Mouse (Mus musculus): ENCODE results near the gene Slit3.

Slit3 gene

GRCm38 (mm10) chr11:35454781-35455180 lies 333.8 kb downstream of the Slit3 start:
- no peak for DNase-seq (ENCODE audit: low spot score in 2 of 2)

DNA sequence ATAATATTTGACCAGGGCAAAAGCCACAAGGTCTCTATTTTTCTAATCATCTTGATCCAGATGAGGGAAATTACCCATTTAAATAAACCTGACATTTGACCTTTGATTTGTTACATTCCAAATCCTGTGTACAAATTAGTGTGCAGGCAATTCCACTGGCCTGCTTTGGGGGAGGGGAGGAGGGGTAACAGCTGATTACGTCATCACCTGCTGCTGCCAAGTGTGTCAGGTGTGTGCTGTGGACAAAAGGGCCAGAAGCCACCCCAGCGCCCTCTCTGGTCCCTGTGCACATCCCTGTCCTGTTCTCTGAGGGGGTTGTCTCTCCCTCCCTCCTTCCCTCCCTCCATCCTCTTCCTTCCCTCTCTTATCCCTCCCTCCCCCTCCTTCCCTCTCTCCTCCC lies 337.0 kb downstream of the Slit3 start:
- no peak for DNase-seq (ENCODE audit: low spot score in 2 of 2)

- no peak for DNase-seq (ENCODE audit: low spot score in 2 of 2)
These were observed 345.7 kb downstream of the Slit3 start for GRCm38 (mm10) chr11:35466701-35467100.

- no peak for DNase-seq (ENCODE audit: low spot score in 2 of 2)
These were observed 347.8 kb downstream of the Slit3 start for GRCm38 (mm10) chr11:35468847-35469246.

GRCm38 (mm10) chr11:35469940-35470339 lies 348.9 kb downstream of the Slit3 start:
- DNase-seq (ENCODE audit: low spot score in 2 of 2): no peak

DNA sequence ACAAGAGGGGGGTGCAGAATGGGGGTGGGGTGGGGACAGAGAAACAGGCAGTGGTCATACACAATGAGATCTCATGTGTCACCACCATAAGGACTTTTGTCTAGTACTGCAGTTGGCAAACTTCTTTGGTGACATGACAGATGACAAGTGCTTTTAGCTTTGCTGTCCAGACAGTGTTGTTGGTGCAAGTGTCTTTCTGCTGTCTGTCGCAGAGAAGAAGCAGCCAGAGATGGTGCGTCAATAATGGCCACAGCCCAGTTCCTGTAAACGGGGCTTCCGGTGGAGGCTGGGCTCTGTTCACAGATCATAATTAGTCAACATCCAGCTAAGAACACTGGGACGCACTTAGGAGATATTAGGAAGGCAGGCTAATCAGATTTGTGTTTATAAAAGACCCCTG lies 349.8 kb downstream of the Slit3 start:
- no peak for DNase-seq (ENCODE audit: low spot score in 2 of 2)

DNA sequence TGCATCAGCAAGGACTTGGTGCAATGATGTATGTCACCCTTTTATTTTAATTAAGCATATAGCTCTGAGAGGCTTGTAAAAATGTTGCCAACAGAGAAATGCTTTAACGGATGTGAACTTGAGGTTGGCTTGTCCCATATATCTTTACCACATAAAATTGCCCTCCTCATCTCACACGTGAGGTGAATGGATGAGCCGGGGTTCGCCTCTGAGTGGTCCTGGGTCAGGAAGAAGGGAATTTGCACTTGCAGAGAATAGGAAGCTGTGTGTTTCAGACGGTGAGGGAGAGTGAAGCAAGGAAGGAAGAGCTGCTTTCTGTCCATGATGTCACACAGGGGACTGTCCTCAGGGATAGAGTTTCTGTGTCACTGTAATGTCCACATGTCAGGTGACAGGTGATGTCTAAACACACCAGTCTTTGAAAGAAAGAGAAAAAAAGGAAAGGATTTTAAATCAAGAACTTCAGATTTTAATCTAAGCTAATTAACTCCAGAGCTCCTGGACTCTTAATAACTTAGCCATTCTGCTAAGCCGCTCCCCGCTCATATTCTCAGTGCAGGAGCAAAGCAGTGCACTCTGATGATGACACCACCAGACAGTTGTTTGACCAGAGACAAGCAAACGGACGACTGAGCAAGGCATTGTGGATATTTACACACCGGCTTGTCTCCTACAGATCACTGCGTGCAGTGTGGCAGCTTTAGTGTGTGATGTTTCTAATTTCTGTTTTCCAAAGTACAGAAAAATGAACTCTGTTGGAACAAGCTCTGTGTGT lies 352.0 kb downstream of the Slit3 start:
- DNase-seq (ENCODE audit: low spot score in 2 of 2): no peak

- DNase-seq (ENCODE audit: low spot score in 2 of 2): no peak
These were observed 352.6 kb downstream of the Slit3 start for GRCm38 (mm10) chr11:35473617-35473996.

- no peak for DNase-seq (ENCODE audit: low spot score in 2 of 2)
These were observed 359.1 kb downstream of the Slit3 start for GRCm38 (mm10) chr11:35480146-35480545.

GRCm38 (mm10) chr11:35481611-35482363 lies 360.8 kb downstream of the Slit3 start:
- no peak for DNase-seq (ENCODE audit: low spot score in 2 of 2)

DNA sequence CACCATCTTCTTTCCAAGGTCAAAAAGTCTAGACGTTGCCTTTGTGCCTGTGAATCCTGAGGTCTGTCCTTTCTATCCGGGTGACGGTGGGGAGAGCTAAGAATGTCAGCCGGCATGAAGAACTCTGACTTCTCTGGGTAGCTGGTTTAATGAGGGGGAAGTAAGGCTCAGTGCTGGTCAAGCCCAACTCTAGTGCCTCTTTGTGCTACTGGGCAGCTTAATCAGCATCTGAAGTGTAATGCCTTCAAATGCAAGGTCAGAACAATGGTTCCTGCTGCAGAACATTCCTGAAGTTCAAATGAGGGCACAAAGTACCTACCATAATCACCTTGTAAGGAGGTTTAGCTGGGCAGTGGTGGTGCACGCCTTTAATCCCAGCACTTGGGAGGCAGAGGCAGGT lies 366.9 kb downstream of the Slit3 start:
- DNase-seq (ENCODE audit: low spot score in 2 of 2): no peak

- no peak for DNase-seq (ENCODE audit: low spot score in 2 of 2)
These were observed 370.7 kb downstream of the Slit3 start for GRCm38 (mm10) chr11:35491701-35492100.

DNA sequence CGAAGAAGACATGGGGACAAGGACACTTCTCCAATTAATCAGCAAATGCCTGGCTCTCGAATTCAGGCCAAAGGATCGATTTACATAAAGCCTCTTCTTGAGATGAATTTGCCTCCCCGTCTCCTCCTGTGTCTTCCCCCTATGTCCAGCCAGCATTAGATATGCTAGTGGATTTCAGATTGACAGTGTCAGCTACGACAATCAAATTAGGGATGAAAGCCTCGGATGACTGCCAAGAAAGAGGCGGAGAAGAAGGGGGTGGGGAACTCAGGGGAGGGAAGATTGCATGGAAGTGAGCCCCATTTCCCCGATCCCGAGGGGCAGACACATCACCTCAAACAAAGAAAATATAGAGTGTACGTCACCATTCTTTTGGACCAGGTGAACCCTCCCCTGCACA lies 375.9 kb downstream of the Slit3 start:
- no peak for DNase-seq (ENCODE audit: low spot score in 2 of 2)

DNA sequence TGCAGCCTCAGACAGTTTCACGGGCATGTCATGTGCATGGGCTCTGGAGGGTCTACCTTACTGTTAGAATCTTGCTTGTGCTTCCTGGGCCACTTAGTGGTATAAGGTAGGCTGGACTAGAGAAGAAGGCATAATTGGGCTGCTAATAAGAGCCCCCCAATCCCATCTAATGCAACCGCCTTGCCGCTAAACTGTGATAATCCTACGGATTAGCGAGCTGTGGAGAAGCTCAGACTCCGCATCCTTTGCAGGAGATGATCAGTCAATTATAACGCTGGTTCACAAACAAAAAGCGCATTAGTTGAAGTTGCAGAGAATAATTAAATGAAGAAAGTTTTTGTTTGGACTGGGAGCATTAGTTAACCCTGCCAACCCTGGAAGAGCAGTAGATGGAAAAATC lies 376.9 kb downstream of the Slit3 start:
- no peak for DNase-seq (ENCODE audit: low spot score in 2 of 2)

GRCm38 (mm10) chr11:35502128-35502527 lies 381.1 kb downstream of the Slit3 start:
- no peak for DNase-seq (ENCODE audit: low spot score in 2 of 2)

DNA sequence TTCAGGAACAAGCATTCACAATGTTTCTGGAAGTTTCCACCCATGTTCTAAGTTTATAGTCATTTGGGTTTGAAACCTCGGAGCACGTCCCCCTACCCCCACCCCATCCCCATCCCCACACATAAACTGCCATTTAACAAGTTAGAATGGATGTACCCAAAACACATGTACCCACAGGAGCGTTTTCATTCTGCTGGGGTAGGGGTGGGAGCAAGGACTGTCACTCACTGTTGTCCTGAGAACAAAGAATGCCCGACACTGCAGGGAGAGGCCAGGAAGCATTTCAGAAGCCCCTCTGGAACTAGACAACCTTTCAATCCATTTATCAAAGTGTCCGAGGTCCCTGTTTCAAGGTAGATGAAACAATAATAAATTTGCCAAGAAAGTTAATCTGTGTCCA lies 383.0 kb downstream of the Slit3 start:
- DNase-seq (ENCODE audit: low spot score in 2 of 2): no peak

DNA sequence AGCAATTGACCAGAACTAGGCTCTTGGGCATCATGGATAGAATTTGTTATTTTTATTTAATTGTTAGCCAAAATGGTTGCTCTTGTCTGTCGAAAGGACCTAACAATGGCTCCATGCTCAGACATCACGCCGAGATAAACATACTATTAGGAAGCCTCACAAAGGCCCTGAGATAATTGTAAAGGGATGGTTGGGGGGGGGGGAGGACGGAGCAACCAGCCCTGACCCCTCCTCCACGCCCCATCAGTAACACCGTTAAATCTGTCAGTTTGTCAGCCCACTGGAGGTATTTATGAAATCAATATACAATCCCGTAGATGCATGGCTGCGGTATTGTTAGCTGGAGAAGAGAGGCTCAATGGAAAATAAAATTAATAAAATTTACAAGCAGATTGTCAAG lies 383.9 kb downstream of the Slit3 start:
- DNase-seq (ENCODE audit: low spot score in 2 of 2): no peak

DNA sequence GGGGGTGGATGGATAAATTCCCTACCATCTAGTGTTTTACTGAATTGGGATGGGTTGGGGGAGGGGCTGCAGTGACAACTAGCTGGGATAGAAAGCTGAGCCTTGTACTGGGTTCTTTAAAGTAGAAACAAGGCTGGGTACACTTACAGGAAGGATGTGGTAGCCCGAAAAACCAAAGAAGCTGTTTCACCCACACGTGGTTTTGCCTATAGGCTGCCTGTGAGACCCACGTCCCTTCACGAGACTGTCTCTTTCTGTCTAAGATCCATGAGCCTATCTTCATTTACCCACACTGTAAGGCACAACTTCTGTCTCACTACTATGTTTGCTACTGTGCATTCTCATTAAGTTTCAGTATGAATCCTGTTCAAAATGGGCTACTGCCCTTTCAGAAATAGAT lies 384.3 kb downstream of the Slit3 start:
- DNase-seq (ENCODE audit: low spot score in 2 of 2): no peak

DNA sequence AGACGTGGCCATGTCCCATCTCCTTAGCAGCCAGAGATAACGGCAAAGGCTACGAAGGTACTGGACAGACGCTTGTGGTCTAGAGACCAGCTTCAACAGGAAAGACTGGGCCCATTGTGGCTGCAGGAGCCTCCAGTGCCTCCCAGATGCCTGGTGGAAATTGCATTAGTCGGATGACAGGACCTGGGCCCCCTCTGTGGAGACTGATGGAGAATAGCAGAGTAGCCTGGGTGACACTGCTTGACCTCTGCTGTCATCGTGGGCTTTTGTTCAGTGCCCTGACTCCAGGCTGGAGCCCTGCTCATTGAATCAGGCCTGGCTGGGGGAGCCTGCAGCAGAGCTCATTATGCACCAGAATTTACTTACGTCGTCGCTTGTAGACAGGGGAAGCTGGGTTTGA lies 384.8 kb downstream of the Slit3 start:
- no peak for DNase-seq (ENCODE audit: low spot score in 2 of 2)

- DNase-seq (ENCODE audit: low spot score in 2 of 2): no peak
These were observed 386.9 kb downstream of the Slit3 start for GRCm38 (mm10) chr11:35507781-35508390.

- no peak for DNase-seq (ENCODE audit: low spot score in 2 of 2)
These were observed 391.7 kb downstream of the Slit3 start for GRCm38 (mm10) chr11:35512686-35513085.

GRCm38 (mm10) chr11:35513343-35513742 lies 392.3 kb downstream of the Slit3 start:
- DNase-seq (ENCODE audit: low spot score in 2 of 2): no peak

Measured in spleen, postnatal 10 days (tissue).